Mouse (Mus musculus) hindbrain, embryonic 11.5 days (tissue): Measurements from ENCODE around the gene Ror2. TPM values are rescaled to one million over a fixed set of nuclear protein-coding genes. Genes with fewer than 3 reads are reported as not detected.

Source experiments
- ATAC-seq: fragments of 200-750 bp; cut with Nextera tagmentation; 2 replicates; pipeline ENCODE4 v1.8.0; 2017; ENCODE audit warnings: mild to moderate bottlenecking, moderate TSS enrichment, moderate library complexity; ENCODE audit not compliant: low FRiP score
- DNase-seq: peaks from one replicate; pipeline ENCODE4 v3.0.0-alpha.2; 2015; ENCODE audit warnings: low spot score
- H3K27ac ChIP-seq: fragments of 300-500 bp; sonication (generic); 2 replicates; pipeline ENCODE4 v1.5.1; 2014; ENCODE audit warnings: mild to moderate bottlenecking, low read depth, low read length
- H3K27me3 ChIP-seq: fragments of 300-500 bp; sonication (generic); 2 replicates; pipeline ENCODE4 v1.6.1; 2014; ENCODE audit warnings: mild to moderate bottlenecking, low read length, moderate library complexity, mixed read lengths; ENCODE audit not compliant: control insufficient read depth, insufficient read depth
- H3K36me3 ChIP-seq: fragments of 300-500 bp; sonication (generic); 2 replicates; pipeline ENCODE4 v1.6.1; 2014; ENCODE audit warnings: mild to moderate bottlenecking, low read length, moderate library complexity, mixed read lengths; ENCODE audit not compliant: control insufficient read depth, insufficient read depth
- H3K4me1 ChIP-seq: fragments of 300-500 bp; sonication (generic); replicated peaks from 2 replicates; pipeline ENCODE4 v1.6.1; 2014; ENCODE audit warnings: low read length, mixed read lengths; ENCODE audit not compliant: control insufficient read depth, insufficient read depth
- H3K4me2 ChIP-seq: fragments of 300-500 bp; sonication (generic); replicated peaks from 2 replicates; pipeline ENCODE4 v1.6.1; 2014; ENCODE audit warnings: mild to moderate bottlenecking, low read depth, low read length
- H3K4me3 ChIP-seq: fragments of 300-500 bp; sonication (generic); 2 replicates; pipeline ENCODE4 v1.5.1; 2014; ENCODE audit warnings: low read depth, low read length
- H3K9ac ChIP-seq: fragments of 300-500 bp; sonication (generic); 2 replicates; pipeline ENCODE4 v1.6.1; 2014; ENCODE audit warnings: low read depth, low read length
- H3K9me3 ChIP-seq: fragments of 300-500 bp; sonication (generic); 2 replicates; pipeline ENCODE4 v1.6.1; 2016; ENCODE audit warnings: low read length; ENCODE audit not compliant: control insufficient read depth
- WGBS: fragments of 180-500 bp; shearing (Covaris S2); extraction: QIAGEN DNeasy Blood & Tissue Kit; methylation state at CpG from one replicate; pipeline ENCODE4 v1.1.7; 2014; 5-methylcytosine and 5-hydroxymethylcytosine counted together
- polyA plus RNA-seq: library from polyadenylated mRNA; unstranded; fragments of >200 nt; fragmentation: Nextera tagmentation; extraction: Ambion mirVana; gene quantifications from 2 replicates; pipeline ENCODE4 v1.2.1, GENCODE M21; 2014

The Ror2 gene
- polyA plus RNA-seq, 1 experiment from 2014 or later, result 5.4 TPM

DNA sequence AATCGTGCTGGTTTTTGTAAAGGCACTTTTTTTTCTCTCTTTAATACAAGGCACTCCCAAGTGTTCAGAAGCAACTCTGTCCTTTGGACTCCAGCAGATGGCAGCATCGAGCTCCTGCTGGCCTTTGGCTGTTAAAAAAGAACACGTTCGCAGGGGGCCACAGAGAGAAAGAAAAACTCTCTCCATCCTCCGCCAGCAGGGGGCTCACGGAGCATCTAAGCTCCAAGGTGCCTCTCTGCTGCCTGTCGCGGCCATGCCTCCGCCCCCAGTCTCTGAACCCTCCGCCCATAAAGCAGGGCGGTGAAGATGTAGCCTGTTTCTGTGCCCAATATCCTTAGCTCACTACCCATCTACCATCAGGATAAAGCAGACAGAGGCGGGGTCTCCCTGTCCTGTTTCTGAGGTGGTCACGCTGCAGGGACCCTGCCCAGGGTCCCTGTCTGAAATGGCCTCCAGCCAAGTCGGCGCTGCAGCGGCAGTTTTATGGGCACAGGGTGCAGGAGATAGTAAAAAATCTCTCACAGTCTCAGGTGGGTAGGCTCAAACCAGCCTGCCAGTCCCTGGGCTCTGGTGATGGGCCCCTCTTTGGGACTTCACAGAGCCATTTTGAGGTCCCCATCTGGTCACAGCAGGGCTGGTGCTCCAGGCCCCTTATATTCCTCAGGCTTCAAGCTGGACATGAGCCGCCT lies 176.2 kb downstream of the Ror2 start:
- Histone ChIP-seq H3K4me2 (peak overlapping the region; percentile 19), H3K27me3 (no peaks in the 10 kb centered on the region), H3K4me3 (no peak overlapping the region), H3K9me3 (no peaks in the 10 kb centered on the region), H3K36me3 (no peaks in the 10 kb centered on the region), H3K27ac (no peak overlapping the region), H3K4me1 (no peaks in the 10 kb centered on the region), H3K9ac (peak overlapping the region; percentile 4; the same call in 1 of the 2 replicates)
- peak; percentile 99 for DNase-seq
- peak; percentile 83 for ATAC-seq
- 24% methylated on average over 17 of the region's 17 CpGs for WGBS

DNA sequence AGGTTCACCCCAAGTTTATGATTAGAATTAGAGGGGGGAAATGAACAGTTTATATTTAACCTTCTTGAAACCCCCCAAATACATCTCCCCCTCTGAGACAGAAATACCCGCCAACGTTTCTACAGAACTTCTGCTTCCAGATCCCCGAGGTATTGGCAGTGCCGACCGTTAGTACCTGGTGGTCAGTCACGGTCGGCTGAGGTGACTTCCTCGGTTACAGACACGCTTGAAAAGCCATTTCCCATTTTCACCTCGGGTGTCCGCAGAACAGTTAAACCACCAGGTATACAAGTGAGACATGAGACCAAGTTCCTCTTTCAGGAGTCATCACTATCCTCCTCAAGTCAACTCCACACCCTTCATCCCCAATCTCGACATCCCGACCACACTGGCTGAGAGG lies 179.2 kb downstream of the Ror2 start:
- Histone ChIP-seq H3K4me1 (no peaks in the 10 kb centered on the region), H3K27me3 (no peaks in the 10 kb centered on the region), H3K9ac (no peak overlapping the region), H3K27ac (no peak overlapping the region), H3K4me3 (no peak overlapping the region), H3K4me2 (no peak overlapping the region), H3K36me3 (no peaks in the 10 kb centered on the region), H3K9me3 (no peaks in the 10 kb centered on the region)
- DNase-seq (no peak), ATAC-seq (no peak)
- 90% methylated on average over 13 of the region's 13 CpGs for WGBS

DNA sequence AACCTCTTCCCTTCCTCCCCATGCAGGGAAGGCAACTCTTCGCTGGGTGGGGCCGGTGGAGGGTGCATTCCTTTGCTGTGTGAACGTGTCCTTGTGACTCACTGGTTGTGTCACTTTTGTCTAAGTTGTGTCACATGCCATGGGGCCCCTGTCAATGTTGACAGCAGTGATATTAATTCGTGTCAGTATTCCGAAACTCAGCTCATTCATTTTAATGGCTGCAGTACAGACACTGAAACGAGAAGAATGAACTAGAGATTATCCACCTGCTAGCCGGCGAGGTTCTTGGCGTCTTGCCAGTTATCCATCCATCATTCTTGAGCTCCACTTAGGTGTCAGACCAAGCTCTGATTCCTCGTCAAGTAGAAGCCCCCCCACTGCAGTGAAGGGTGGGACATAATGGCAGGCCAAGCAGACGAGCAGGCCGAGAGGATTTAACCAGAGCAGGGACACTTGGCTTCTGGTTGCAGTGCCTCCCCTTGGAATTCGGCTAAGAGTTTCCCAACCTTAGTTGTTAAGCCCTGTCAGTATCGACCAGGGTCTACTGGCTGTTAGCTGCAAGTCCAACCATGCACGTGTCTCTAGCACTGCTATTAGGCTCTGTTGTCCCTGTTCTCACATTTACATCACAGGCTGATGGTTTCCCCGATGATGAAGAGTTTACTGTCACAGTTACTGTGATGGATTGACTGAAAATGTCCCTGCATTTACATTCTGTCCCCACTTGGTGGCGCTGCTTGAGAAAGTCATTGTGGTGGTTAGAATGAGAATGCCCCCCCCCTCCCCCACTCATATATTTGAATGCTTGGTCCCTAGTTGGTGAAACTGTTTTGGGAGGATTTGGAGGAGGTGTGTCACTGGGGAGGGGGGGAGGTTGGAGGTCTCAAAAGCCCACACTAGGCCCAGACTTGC lies 185.9 kb downstream of the Ror2 start:
- Histone ChIP-seq H3K27ac (no peak overlapping the region), H3K36me3 (no peaks in the 10 kb centered on the region), H3K27me3 (no peaks in the 10 kb centered on the region), H3K9ac (no peak overlapping the region), H3K4me3 (no peak overlapping the region), H3K4me2 (no peak overlapping the region), H3K9me3 (no peaks in the 10 kb centered on the region), H3K4me1 (no peaks in the 10 kb centered on the region)
- ATAC-seq (no peak), DNase-seq (peak; percentile 34)
- WGBS, result 55% methylated on average over 17 of the region's 17 CpGs

- peak; percentile 83 for DNase-seq
- no peak overlapping the region for H3K9ac ChIP-seq
- H3K9me3 ChIP-seq, result no peaks in the 10 kb centered on the region
- no peak overlapping the region for H3K4me3 ChIP-seq
- H3K27ac ChIP-seq, result no peak overlapping the region
- no peak overlapping the region for H3K4me2 ChIP-seq
- ATAC-seq, result no peak
- H3K27me3 ChIP-seq, result no peaks in the 10 kb centered on the region
- WGBS, result 25% methylated on average over 8 of the region's 8 CpGs
- H3K4me1 ChIP-seq, result no peaks in the 10 kb centered on the region
- H3K36me3 ChIP-seq, result no peaks in the 10 kb centered on the region
Observed at GRCm38 (mm10) chr13:53096615-53097014, 189.3 kb downstream of the Ror2 start.

GRCm38 (mm10) chr13:53095222-53095621 lies 190.7 kb downstream of the Ror2 start:
- WGBS, result 75% methylated on average over 17 of the region's 17 CpGs
- H3K36me3 ChIP-seq, result no peaks in the 10 kb centered on the region
- DNase-seq (peak; percentile 36), ATAC-seq (no peak)
- H3K27ac ChIP-seq, result no peak overlapping the region
- H3K4me1 ChIP-seq, result no peaks in the 10 kb centered on the region
- no peak overlapping the region for H3K4me3 ChIP-seq
- no peak overlapping the region for H3K9ac ChIP-seq
- H3K9me3 ChIP-seq, result no peaks in the 10 kb centered on the region
- H3K4me2 ChIP-seq, result no peak overlapping the region
- H3K27me3 ChIP-seq, result no peaks in the 10 kb centered on the region

- Histone ChIP-seq H3K9ac (no peak overlapping the region), H3K36me3 (no peaks in the 10 kb centered on the region), H3K9me3 (no peaks in the 10 kb centered on the region), H3K27ac (no peak overlapping the region), H3K4me1 (no peaks in the 10 kb centered on the region), H3K4me2 (no peak overlapping the region), H3K4me3 (no peak overlapping the region), H3K27me3 (no peaks in the 10 kb centered on the region)
- 91% methylated on average over 8 of the region's 8 CpGs for WGBS
- no peak for DNase-seq
- no peak for ATAC-seq
Observed at GRCm38 (mm10) chr13:53094658-53095057, 191.3 kb downstream of the Ror2 start.

- Histone ChIP-seq H3K27ac (no peak overlapping the region), H3K9me3 (no peaks in the 10 kb centered on the region), H3K36me3 (no peaks in the 10 kb centered on the region), H3K27me3 (no peaks in the 10 kb centered on the region), H3K4me2 (no peak overlapping the region), H3K4me1 (no peaks in the 10 kb centered on the region), H3K9ac (no peak overlapping the region), H3K4me3 (no peak overlapping the region)
- DNase-seq (no peak), ATAC-seq (no peak)
- 77% methylated on average over 4 of the region's 4 CpGs for WGBS
Observed at GRCm38 (mm10) chr13:53093407-53093806, 192.5 kb downstream of the Ror2 start.

DNA sequence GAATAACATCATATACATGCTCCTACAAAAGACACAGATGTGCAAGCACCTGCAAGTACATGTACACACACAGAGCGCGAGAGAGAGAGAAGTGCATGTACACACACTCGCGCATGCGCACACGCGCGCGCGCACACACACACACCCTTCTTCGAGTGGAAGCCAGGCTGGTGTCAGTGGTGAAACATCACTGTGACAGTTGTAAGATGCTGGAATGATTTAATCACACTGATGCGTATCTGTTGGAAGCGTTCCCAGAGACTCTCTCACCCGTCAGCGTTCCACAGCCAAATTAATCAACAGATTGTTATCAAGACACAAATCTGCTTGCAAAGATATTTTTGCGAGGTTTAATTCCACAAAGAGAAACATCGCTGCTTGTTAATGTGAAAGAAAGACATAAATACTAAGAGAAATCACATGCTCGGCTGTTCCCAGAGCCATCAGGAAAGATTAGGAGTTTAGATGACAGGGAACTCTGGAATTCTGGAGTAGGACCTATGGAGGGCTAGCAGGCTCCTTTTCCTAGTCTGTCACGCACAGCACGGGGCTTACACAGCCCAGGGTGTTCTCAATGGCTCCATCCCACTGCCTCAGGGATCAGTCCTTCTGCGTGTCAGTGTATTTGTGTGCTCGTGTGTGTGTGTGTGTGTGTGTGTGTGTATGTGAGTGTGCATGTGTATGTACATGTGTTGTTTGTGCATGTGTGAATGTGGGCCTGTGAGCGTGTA lies 199.2 kb downstream of the Ror2 start:
- Histone ChIP-seq H3K36me3 (no peaks in the 10 kb centered on the region), H3K9ac (no peak overlapping the region), H3K4me2 (no peak overlapping the region), H3K4me3 (no peak overlapping the region), H3K9me3 (no peaks in the 10 kb centered on the region), H3K27ac (no peak overlapping the region), H3K27me3 (no peaks in the 10 kb centered on the region), H3K4me1 (no peaks in the 10 kb centered on the region)
- ATAC-seq (no peak), DNase-seq (no peak)
- WGBS, result 94% methylated on average over 23 of the region's 23 CpGs
